Mouse (Mus musculus): Measurements from ENCODE around the gene Lrcol1. TPM values are rescaled to one million over a fixed set of nuclear protein-coding genes. Genes with fewer than 3 reads are reported as not detected.

Gene Lrcol1
- not detected for total RNA-seq (2021)

DNA sequence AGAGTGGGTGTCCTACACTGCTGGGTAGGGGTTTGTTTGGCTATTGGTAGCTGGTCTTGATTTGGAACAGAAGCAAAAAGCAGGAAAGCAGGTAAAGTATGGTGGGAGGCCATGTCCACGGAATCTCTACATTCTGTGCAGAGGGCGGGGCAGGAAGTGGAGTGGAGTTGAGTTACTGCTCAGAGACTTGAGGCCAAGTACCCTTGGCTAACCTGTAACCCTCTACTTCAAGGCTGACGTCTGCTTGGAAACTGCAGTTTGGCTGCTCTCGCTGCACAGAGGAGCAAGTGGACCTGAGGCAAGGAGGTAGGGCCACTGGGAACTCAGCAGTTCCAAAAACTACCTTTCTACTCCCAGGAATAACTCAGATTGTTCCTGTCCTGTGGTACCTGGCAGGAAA lies at the start of gene Lrcol1:
Gene Lrcol1, plus strand, starts transcription at position 207 of the 400 bp plus-strand sequence.
- DNase-seq (ENCODE audit: low spot score): no peak
- intact Hi-C loops (cut with DNase I): no loop called here

DNA sequence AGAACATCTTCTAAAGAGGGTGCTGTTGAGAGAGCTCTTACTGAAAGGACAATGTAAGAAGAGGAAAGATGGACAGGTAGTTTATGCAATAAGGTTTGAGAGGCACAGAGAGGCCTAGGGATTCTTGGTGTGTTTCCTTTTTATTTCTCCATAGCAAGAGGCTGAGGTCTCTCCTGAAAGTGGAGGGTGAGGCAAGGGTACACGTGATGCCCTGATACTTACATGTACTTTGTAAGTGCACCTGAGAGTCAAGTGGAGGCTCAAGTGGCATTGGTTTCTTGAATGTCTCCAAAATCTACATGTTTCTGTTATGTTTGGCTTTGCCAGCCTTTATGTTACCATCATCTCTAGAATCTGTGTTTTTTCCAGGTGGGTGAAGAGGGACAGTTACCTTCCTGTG lies 47.9 kb upstream of the Lrcol1 start:
- no peak for DNase-seq (ENCODE audit: low spot score)
- intact Hi-C loops (cut with DNase I): no loop called here

DNA sequence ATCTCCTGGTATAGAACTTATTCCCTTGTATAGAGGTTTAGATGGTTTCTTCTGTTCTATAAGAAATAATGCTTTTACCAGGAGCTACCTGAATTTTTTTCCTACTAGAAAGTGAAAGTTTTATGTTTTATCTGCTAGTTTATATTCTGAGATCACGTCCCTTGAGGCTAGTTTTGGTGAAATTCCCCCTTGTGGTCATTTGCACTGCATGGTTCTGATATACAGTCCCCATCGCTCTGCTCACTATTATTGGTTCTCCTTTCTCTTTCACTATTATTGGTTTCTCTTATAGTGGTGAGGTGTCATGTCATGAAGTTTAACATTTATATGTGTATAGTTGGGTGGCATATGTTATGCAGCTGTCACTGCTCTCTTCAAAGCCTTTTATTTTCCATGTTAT lies 43.9 kb upstream of the Lrcol1 start:
- intact Hi-C loops (cut with DNase I): no loop called here
- DNase-seq (ENCODE audit: low spot score): no peak

DNA sequence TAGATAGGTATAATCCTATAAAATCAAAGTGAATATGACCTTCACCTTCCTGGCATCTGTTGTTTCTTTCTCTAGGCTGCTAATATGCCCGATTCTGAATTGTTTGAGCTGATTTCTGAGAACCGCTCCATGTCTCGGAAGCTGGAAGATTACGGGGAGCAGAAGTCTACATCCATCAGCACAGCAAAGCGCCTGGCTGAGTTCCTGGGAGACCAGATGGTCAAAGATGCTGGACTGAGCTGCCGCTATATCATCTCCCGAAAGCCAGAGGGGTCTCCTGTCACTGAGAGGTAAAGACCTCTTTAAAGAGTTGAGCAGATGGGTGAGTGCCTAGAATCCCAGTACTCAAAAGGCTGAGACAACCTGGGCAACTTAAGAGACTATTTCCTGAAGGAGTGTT lies 35.7 kb upstream of the Lrcol1 start:
- DNase-seq (ENCODE audit: low spot score): no peak
- intact Hi-C loops (cut with DNase I): no loop called here

DNA sequence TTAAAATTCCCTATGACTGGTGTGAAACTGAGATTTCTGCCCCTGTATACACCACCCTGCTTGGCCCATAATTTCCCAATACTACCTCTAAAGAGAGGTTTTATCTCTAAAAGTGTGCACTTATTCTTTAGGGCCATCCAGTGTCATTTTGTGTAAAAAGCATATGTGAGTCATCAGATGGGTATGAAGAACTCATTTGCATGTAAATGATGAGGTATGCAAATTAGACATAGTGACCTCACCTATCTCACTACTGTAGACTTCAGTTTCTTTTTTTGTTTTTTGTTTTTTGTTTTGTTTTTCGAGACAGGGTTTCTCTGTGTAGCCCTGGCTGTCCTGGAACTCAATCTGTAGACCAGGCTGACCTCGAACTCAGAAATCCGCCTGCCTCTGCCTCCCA lies 31.4 kb upstream of the Lrcol1 start:
- intact Hi-C loops (cut with DNase I): no loop called here
- DNase-seq (ENCODE audit: low spot score): no peak

DNA sequence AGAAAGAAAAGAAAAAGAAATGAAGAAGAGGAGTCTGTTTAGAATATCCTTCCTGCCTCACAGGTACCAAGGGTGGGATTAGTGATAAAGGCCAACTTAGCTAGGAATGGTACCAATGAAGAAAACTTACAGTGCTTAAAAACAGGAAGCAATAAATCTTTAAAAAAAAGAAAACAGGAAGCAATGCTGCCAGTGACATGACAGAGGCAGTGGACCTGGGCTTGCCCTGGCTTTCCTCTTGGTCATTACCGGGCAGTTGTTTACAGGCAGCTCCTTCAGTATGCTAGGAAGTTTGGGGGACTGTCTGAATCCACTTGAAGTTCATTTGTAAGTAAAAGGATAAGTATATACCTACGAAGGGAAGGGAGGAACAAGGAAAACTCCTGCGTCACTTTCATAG lies 14.0 kb upstream of the Lrcol1 start:
- intact Hi-C loops (cut with DNase I): no loop called here
- DNase-seq (ENCODE audit: low spot score): no peak

DNA sequence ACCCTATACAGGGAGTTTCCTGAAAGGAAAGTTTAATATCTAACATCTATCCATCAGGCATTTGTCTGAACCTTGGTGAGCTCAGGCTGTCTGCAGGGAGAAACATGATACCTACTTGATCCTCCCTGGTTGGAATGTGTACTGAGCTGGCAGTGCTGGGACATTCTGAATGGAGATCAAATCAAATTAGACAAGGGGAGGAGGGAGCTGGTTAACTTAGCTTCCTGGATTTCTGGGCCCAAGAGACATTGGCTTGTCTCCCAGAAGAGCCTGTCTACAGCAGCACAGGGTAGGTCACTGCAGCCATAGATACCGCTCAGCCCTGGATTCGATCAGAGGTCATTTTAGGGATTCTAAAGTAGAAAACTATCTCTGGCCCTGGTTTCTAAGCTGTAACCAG lies 5.7 kb upstream of the Lrcol1 start:
- DNase-seq (ENCODE audit: low spot score): no peak
- intact Hi-C loops (cut with DNase I): no loop called here

DNA sequence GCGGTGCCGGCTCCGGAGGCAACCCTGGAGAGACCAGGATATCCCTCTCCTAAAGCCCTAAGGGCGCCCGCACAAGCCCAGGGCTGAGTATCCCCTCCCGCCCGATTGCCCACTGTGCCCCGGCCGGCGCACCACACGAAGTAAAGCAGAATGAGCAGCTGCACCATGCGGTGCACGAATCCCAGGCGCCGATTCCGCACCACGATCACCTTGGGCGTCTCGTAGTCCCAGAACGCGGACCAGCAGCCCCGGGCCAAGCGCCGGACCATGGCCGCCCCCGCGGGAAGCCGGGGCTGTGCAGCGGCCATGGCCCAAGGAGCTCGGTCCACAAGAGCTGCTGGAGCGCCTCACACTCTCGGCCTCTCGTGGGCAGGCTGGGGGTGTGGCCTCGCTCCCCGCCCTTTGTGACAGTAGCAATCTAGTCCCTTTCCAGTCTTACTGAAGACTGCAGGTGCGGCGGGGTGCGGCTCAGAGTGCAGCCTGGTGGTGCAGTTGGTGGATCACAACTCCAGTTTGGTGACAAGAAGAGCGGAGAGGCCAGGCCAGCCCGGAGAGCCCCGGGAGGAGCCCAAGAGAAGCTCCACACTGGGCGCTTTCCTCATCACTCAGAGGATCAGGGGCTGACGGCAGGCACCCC lies 1.8 kb upstream of the Lrcol1 start, which contains the start of gene P2rx2:
Gene P2rx2, minus strand, starts transcription at position 565 of the 637 bp plus-strand sequence.
- DNase-seq (ENCODE audit: low spot score): no peak
- intact Hi-C loops (cut with DNase I): no loop called here

DNA sequence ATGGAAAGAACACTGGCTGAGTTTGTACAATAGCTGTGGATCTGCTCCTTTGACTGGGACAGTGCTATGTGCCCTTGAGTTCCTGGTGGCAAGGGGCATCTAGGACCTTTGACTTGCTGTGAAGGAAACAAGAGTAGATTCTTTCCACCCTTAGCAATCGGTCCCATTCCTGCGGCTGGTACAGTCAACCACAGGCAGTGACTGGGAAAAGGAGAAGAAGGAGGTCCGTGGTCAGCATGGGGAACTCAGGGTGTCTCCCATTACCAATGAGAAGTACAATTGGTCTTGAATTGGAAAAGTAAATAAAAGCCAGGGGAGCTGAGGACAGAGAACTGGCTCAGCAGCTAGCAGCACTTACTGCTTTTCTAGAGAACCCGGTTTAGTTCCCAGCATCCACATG lies 1.0 kb downstream of the Lrcol1 start:
- intact Hi-C loops (cut with DNase I): no loop called here
- DNase-seq (ENCODE audit: low spot score): no peak

DNA sequence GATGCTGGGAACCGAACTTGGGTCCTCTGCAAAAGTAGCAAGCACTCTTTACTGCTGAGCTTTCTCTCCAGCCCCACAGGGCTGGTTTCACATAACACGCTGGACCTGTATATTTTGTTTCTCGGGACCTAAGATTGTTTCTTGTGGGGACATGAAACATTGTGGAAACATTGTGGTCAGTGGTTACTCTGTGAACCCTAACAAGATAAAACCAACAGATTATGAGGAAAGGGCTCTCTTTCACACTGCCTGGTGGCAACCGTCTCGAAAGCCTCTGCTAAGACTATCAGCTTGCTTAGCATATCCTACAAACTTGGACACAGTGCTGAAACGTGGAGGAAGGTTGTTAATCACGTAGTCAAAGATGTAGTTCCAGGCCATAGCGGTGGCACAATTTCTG lies 2.5 kb downstream of the Lrcol1 start:
- intact Hi-C loops (cut with DNase I): no loop called here
- DNase-seq (ENCODE audit: low spot score): no peak

DNA sequence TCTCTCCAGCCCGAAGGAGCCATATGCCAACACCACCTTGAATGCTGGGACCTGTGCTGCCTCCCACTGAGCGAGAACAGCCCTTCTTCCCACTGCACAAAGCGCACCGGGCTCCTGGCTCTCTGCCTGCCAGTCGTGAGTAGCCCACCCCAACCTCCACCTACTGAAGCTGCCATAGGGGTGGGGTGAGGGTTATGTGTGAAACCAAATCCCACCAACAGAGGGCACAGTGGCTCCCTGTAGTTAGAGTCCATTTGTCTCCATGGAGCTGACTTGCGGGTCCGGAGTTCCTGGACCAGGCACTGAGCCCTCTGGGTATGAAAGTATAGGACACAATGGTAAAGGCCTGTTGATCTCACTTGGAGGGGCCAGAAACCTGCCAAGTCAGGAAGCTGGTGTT lies 10.2 kb downstream of the Lrcol1 start:
- DNase-seq (ENCODE audit: low spot score): no peak
- intact Hi-C loops (cut with DNase I): no loop called here

DNA sequence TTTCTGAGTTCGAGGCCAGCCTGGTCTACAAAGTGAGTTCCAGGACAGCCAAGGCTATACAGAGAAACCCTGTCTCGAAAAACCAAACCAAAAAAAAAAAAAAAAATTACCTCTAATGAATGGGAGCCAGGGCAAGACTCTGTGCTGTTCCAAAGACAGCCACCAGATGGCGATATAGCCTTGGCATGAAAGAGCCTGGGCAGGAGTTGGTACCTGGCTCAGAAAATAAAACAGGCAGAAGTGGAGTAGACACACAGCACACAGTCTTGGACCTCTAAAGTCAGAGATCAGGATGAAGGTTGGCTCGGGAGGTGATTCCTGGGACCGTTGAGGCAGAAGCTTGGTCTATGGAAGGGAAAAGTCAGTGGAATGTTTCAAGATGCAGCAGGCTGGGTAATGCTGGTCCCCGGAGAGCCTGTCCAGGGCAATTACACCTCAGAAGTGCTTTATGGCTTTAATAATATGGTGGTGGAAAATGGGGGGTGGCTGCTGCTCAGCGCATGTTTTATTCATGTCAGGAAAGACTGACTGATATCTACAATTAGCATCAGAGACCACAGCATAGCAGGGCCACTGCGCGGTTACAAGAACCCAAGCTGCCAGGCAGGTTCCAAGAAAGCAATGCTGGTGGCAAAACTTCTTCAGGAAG lies 13.1 kb downstream of the Lrcol1 start:
- no peak for DNase-seq (ENCODE audit: low spot score)

DNA sequence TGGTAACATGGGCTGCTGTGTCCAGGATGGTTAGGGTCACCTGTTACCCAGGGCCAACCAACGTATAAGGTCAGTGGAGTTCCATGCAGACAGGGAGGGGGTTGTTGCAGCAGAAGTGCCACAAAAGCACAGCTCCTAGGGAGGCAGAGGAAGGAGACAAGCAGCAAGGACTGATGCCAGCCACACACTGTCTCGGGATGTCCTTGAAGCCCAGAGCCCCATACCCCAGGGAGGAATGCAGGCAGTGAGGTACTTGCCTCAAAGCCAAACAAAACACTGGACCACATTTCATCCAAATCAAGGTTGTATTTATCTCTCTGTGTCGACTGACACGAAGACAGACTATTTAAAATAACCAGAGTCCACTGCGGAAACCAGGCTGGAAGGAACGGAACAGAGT lies 16.9 kb downstream of the Lrcol1 start:
- DNase-seq (ENCODE audit: low spot score): no peak
- intact Hi-C loops (cut with DNase I): no loop called here

More for the DNA sequence above, 13.1 kb downstream of the Lrcol1 start:
- intact Hi-C loops (cut with DNase I): loop anchor here (2.0 kb wide), 1 partner anchor 71 kb away; no protein-coding TSS in a partner anchor

DNA sequence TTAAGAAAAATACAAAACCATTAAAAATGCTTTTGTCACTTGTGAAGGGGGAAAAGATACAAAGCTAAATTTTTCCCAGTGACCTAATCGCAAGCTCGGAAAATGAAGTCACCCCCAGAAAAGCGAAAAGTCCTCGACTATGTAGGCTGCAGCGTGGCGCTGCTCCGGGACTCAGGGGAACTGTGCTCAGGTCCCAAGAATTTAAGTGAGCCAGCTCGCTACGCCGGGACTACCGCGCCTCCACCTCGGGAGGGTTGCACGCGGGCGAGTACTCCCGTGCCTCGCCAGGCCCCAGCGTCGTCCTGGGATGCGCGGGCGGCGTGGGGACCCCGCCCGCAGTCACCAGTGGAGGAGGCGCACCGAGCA lies 18.3 kb downstream of the Lrcol1 start:
- intact Hi-C loops (cut with DNase I): no loop called here
- DNase-seq (ENCODE audit: low spot score): no peak

DNA sequence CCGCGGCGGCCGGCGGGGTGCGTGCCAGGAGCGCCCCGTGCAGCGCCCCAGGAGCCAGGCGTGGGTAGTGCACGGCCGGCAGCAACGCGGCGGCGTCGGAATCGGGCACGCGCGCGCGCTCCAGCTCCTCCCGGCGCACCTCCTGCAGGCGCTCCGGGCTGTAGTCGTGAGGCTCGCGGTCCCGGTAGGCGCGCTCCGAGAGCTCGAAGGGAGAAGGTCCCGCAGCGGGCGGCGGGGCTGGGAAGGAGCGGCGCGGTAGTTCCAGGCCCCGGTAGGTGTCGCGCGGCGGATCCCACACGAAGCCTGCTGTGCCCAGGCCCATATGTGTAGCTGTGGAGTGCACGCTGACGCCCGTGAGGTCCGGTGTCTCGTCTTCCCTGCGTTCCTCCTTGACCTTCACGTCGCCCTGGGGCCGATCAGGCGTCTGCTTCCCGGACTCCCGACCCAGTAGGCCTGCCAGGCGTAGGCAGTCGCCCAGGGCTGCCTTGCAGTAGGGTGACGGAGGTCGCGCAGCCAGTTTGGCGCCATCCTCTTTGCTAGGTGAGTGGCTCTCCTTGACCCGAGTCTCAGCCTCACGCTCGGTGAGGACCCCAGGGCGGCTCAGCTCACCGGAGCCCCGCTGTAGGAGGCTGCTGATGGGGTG lies 18.8 kb downstream of the Lrcol1 start:
- intact Hi-C loops (cut with DNase I): no loop called here
- DNase-seq (ENCODE audit: low spot score): peak; percentile 43

DNA sequence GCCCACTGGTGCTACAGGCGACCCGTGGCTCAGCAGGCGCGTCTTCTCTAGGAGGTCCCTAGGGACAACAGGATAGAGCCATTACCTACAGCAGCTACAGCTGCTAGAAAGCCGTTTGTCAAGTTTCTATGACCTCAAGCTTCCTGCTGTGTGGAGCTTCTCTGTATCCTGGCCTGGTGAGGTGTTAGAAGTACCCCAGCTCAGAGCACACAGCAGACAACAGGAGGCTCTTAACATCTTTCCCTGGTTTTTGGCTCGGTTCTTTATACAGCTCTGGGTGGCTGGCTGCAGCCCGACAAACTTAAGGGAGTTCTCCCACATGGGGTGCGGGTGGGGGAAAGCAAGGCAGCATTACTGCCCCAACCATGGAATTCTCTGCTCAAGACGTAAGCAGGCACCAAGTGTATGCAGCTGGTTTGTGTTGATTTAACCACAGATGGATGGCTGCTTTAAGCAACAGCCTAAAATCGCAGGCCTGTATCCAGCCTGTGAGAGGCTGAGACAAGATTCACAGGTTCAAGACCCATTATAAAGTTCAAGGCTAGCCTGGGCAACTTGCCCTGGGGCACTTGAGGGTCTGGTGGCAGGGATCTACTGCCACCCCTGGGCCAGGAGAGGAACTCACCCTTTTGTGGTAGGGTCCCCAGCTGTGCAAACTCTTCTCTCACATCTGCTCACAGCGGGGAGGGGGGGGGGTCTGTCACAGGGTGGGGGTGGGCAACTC lies 19.5 kb downstream of the Lrcol1 start:
- intact Hi-C loops (cut with DNase I): no loop called here
- DNase-seq (ENCODE audit: low spot score): no peak

DNA sequence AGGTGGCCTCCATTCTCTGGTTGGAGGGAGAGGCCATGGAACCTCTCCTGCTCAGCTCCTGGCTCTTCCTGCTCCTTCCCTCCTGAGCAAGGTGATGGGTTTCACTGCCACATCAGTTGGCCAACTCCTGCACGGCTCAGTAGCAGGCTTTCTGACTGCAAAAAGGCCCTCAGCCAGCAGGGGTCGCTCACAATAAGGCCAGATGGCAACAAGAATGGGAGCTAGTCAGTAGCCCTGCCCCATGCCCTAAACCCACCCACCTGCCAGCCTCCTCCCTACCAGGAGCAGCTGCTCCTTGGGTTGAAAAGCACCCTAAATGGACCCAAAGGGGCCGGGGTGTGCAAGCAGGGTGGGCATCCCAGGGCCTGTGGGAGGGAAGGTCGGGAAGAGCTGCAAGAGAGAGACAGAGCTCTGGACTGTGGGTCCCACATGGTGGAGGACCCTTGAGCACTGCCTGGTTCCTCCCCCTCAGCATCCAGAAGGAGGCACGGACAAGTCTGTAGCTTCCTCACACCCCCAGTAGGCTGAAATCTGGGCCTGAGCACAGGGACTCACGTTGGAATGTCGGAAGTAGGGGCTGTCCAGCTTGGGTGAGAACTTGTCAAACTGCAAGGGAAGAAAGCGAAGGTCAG lies 32.4 kb downstream of the Lrcol1 start:
- intact Hi-C loops (cut with DNase I): loop anchor here (5.0 kb wide), 1 partner anchor 260 kb away; no protein-coding TSS in a partner anchor

DNA sequence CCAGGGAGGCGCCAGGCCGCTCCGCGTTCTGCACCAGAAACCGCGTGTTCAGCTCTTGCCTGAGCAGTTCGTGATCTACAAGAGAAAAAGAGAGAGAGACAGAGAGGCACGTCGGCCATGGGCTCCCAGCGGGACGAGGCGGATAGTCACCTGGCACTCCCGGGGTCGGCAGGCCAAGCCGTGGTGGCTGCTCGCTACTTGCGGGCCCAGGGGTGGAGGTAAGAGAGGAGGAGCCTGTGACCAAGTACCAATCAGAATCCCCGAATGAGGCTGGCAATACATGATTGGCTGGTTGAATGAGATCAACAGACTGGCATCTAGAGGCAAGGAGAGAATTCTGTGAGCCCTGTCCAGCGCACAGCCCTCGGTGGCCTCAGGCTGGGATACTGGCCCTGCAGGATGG lies 33.7 kb downstream of the Lrcol1 start:
- DNase-seq (ENCODE audit: low spot score): no peak
- intact Hi-C loops (cut with DNase I): loop anchor here (5.0 kb wide), 1 partner anchor 259 kb away; no protein-coding TSS in a partner anchor

More for the DNA sequence above, 32.4 kb downstream of the Lrcol1 start:
- peak; percentile 18 for DNase-seq (ENCODE audit: low spot score)

DNA sequence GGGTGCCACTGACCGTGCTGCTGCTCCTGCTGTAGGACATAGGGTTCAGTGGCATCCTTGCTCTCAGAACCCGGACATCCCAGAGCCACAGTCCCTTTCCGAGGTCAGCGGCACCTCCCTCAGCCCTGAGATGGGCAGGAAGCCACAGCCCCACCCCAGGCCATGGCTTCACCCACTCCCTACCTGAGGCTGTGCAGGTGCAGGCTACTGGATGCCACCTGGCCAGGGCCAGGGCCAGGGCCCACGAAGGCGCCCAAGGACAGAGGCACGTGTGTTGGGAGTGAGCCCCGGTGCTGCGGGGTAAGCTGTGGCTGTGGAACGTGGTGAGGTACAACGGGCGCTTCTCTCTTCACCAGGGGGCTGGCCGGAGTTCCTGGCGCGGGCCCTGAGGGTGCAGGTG lies 34.6 kb downstream of the Lrcol1 start:
- no peak for DNase-seq (ENCODE audit: low spot score)
- intact Hi-C loops (cut with DNase I): loop anchor here (5.0 kb wide), 1 partner anchor 258 kb away; no protein-coding TSS in a partner anchor

DNA sequence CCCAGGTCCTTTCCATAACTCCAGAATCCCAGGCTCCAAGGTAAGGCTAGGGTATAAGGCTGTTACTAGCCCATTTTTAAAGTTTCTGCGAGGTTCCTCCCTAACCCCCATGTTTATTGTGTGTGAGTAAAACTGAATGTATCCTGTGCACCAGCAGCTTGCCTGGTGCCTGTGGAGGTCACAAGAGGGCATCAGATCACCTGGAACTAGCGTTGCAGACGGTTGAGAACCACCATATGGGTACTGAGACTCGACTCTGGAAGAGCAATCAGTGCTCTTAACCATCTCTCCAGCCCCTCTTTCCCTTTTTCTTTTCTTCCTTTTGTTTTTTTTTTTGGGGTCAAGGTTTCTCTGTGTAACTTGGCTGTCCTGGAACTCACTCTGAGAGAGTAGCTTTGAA lies 35.3 kb downstream of the Lrcol1 start:
- no peak for DNase-seq (ENCODE audit: low spot score)
- intact Hi-C loops (cut with DNase I): loop anchor here (5.0 kb wide), 2 partner anchors 47 to 257 kb away; no protein-coding TSS in a partner anchor
